Mouse (Mus musculus) CD4-positive helper T cell, adult 2 months (primary cell): ENCODE data around the gene Phlda2.

ENCODE experiments used
- DNase-seq: peaks from one replicate; pipeline ENCODE4 v3.0.0-alpha.2; 2012; ENCODE audit warnings: low read depth, missing footprints, low spot score

Phlda2 gene

DNA sequence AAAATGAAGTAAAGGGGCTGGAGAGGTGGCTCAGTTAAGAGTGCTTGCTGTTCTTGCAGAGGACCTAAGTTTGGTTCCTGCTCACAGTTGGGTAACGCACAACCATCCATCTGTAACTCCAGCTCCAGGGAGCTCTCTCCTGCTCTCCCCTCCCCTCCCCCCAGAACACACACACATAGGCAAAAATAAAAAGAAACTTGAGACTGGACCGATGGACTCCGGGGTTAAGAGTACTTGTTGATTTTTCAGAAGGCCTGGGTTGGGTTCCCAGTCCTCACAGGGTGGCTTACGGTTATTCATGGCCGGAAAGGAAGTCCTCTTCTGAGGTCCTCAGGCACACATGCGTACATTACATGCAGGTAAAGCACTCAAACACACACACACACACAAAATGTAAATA is 976 bp upstream of the Phlda2 start:
- DNase-seq, result no peak

DNA sequence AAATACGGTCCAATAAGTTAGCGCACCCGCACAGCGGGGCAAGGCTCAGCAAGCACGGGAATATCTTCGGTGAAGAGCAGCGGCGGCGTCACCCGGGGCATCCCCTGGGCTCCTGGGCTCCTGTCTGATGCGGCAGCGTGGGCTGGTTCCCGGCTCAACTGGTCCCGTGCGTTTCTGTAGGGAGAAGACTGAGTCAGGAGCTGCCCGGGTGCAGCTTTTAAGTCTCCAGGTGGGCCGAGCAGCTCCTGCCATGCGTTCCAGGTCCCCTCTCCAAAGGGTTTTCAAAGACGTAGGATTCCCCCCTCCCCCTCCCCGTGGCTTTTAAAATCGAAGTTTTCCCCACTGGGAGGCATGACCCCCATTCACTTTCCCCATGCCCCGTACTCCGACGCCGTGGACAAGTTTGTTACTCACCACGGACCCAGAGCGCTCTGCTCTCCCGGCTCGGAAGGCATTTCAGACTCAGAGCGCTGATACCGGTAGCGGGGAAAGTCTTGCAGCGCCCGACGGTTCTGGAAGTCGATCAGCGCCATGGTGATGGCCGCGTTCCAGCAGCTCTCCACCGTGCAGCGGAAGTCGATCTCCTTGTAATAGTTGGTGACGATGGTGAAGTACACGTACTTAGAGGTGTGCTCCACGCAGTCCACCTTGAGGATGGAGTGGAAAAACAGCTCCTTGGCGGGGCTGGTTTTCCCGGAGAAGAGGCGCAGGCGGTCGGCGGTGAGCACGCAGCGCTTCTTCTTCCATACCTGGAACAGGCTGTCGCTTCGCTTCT is 1.1 kb downstream of the Phlda2 start:
- DNase-seq, result peak; percentile 63

GRCm38 (mm10) chr7:143500912-143501311 is 2.0 kb downstream of the Phlda2 start:
- DNase-seq, result no peak

DNA sequence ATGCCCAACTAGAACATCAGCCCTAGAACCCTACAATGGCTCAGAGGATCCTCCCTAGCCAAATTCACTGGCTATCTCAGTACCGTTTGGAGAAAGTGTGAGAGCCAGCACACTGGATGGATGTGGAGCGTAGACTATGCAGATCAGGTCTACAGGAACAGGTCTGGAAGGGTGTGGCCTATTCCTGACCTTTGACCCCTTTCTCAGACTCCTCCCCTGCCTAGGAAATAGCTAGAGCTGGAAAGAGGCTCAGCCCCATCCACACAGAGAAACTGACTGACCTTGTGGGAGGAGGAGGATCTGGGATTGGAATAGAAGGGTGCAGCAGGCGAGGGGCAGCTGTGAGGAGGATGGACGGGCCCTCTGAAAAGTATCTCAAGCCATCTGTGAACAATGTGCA is 4.4 kb downstream of the Phlda2 start:
- no peak for DNase-seq

- no peak for DNase-seq
Observed at GRCm38 (mm10) chr7:143495104-143495961, 7.6 kb downstream of the Phlda2 start.

DNA sequence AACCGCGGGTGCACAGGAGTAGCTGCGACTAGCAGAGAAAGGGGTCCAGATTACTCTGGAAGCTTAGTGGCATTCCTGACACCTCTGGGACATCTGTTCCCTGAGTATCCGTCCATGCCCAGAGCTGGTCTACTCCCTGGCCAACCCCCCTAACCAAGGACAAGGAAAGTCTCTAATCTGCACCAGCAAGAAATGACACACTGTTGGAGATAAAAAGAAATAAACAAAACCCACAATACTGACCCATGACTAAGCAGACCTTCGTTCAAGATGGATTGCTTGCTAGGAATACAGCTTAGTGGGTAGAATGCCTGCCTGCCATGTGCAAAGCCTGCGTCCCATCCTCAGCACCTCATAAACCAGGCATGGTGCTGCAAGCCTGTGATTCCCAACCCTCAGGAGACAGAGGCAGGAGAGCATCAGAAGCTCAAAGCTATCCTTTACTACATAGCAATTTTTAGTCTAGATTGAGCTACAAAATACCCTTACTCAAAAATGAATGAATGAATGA is 9.3 kb downstream of the Phlda2 start:
- no peak for DNase-seq

- DNase-seq, result no peak
Observed at GRCm38 (mm10) chr7:143489735-143490134, 13.2 kb downstream of the Phlda2 start.

- no peak for DNase-seq
Observed at GRCm38 (mm10) chr7:143482541-143482940, 20.4 kb downstream of the Phlda2 start.

GRCm38 (mm10) chr7:143481806-143482387 is 21.1 kb downstream of the Phlda2 start:
- no peak for DNase-seq

- peak; percentile 56 for DNase-seq
Observed at GRCm38 (mm10) chr7:143480498-143480897, 22.5 kb downstream of the Phlda2 start.

- no peak for DNase-seq
Observed at GRCm38 (mm10) chr7:143477800-143478199, 25.1 kb downstream of the Phlda2 start.

GRCm38 (mm10) chr7:143476702-143477335 is 26.1 kb downstream of the Phlda2 start:
- DNase-seq, result no peak

GRCm38 (mm10) chr7:143475876-143476275 is 27.1 kb downstream of the Phlda2 start:
- no peak for DNase-seq

GRCm38 (mm10) chr7:143474811-143475210 is 28.1 kb downstream of the Phlda2 start:
- no peak for DNase-seq

GRCm38 (mm10) chr7:143473347-143474101 is 29.4 kb downstream of the Phlda2 start, which contains the start of gene Slc22a18:
Gene Slc22a18, plus strand, starts transcription at chr7:143473736.
- no peak for DNase-seq

- peak; percentile 45 for DNase-seq
Observed at GRCm38 (mm10) chr7:143469946-143470345, 33.0 kb downstream of the Phlda2 start.

- DNase-seq, result no peak
Observed at GRCm38 (mm10) chr7:143467714-143468113, 35.2 kb downstream of the Phlda2 start.

GRCm38 (mm10) chr7:143466099-143466677 is 36.8 kb downstream of the Phlda2 start:
- DNase-seq, result peak; percentile 66

DNA sequence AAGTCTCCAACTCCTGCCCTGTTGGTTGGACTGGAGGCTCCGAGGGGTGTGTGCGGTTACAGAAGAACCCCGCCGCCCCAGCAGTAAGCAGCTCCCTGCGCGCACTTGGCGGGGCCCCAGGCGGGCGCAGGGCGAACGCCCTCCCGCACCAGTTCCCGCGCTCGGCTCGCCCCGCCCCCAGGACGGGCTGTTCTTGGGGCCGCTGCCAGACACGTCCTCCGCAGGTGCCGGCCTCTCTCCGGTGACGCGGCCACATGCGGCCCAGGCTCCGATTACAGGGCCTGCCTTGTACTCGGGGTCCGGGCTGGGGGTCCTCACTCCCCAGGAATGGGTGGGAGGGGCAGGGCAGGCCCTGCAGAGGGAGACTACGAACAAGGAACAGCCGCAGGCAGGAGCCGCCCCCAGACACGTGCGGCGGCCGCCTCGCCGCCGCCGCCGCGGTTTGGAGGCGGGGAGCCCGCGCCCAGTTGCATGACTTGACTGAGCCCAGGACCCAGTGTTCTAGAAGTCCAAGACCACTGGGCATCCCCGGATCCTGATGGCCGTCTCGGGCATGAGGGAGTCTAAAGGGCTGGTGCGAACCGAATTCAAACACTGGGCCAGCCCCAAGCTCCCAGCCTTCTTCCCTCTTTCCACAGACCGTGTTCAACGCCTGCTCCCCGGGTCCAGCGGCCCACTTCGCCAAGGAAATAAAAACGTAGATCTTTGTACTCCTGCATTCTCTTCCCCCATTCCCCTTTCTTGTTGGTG is 38.0 kb downstream of the Phlda2 start:
- DNase-seq, result peak; percentile 48
